Mouse (Mus musculus) liver, adult (tissue): ENCODE measurements around the gene Bend5.

Experiments
- GATA4 ChIP-seq: IDR thresholded peaks from 2 replicates; pipeline ENCODE4 v1.6.1; 2014; ENCODE audit warnings: mild to moderate bottlenecking, low read length; ENCODE audit not compliant: insufficient replicate concordance

Bend5 gene

GRCm38 (mm10) chr4:111455621-111456020 lies 40.8 kb downstream of the Bend5 start:
- no peak for TF ChIP-seq GATA4

- no peak for TF ChIP-seq GATA4
Observed at GRCm38 (mm10) chr4:111457568-111457967, 42.8 kb downstream of the Bend5 start.

GRCm38 (mm10) chr4:111467293-111467773 lies 52.5 kb downstream of the Bend5 start:
- no peak for TF ChIP-seq GATA4

GRCm38 (mm10) chr4:111467796-111468195 lies 53.0 kb downstream of the Bend5 start:
- no peak for TF ChIP-seq GATA4

- TF ChIP-seq GATA4: no peak
Observed at GRCm38 (mm10) chr4:111469847-111470246, 55.0 kb downstream of the Bend5 start.

- TF ChIP-seq GATA4: no peak
Observed at GRCm38 (mm10) chr4:111471726-111472125, 56.9 kb downstream of the Bend5 start.

GRCm38 (mm10) chr4:111472511-111472910 lies 57.7 kb downstream of the Bend5 start:
- TF ChIP-seq GATA4: no peak

GRCm38 (mm10) chr4:111473014-111473413 lies 58.2 kb downstream of the Bend5 start:
- TF ChIP-seq GATA4: no peak

- no peak for TF ChIP-seq GATA4
Observed at GRCm38 (mm10) chr4:111475374-111475971, 60.7 kb downstream of the Bend5 start.

GRCm38 (mm10) chr4:111477507-111477906 lies 62.7 kb downstream of the Bend5 start:
- no peak for TF ChIP-seq GATA4

GRCm38 (mm10) chr4:111483499-111483898 lies 68.7 kb downstream of the Bend5 start:
- TF ChIP-seq GATA4: no peak

GRCm38 (mm10) chr4:111485189-111485588 lies 70.4 kb downstream of the Bend5 start:
- no peak for TF ChIP-seq GATA4

- no peak for TF ChIP-seq GATA4
Observed at GRCm38 (mm10) chr4:111486187-111486586, 71.4 kb downstream of the Bend5 start.

GRCm38 (mm10) chr4:111487233-111487843 lies 72.5 kb downstream of the Bend5 start:
- TF ChIP-seq GATA4: no peak

GRCm38 (mm10) chr4:111493750-111494404 lies 79.1 kb downstream of the Bend5 start:
- no peak for TF ChIP-seq GATA4

GRCm38 (mm10) chr4:111495949-111496348 lies 81.1 kb downstream of the Bend5 start:
- TF ChIP-seq GATA4: no peak

GRCm38 (mm10) chr4:111498751-111499150 lies 83.9 kb downstream of the Bend5 start:
- no peak for TF ChIP-seq GATA4

- no peak for TF ChIP-seq GATA4
Observed at GRCm38 (mm10) chr4:111501441-111501840, 86.6 kb downstream of the Bend5 start.
